32 mouse cellular contexts compared by ENCODE assay signal in genomic region chr2:68214400-68214799, GRCm38 (mm10).
DNase-seq lines count a peak whose midpoint lies in the region; ATAC-seq and TF ChIP-seq lines count a peak whose summit lies in the region.
"Had no signal": no experiment of that assay in that cellular context is flagged by ENCODE, and none has a peak within 500 bp of the region (broad histone marks: within the 10 kb centered on the region; RNA-seq: fewer than 3 reads in every experiment).

No protein-coding gene starts in this region.

- H3K9me3 ChIP-seq in heart, embryonic 13.5 days, result no peaks in the 10 kb centered on the region
- H3K9me3 ChIP-seq: embryonic facial prominence, embryonic 10.5 days; embryonic facial prominence, embryonic 15.5 days; forebrain, embryonic 12.5 days; limb, embryonic 10.5 days; limb, embryonic 15.5 days; liver, embryonic 13.5 days had no signal

- H3K4me2 ChIP-seq in heart, embryonic 13.5 days, result no peak overlapping the region
- H3K4me2 ChIP-seq: embryonic facial prominence, embryonic 15.5 days; forebrain, embryonic 12.5 days; hindbrain, embryonic 14.5 days; limb, embryonic 15.5 days; liver, embryonic 13.5 days had no signal

- H3K4me3 ChIP-seq in heart, embryonic 13.5 days, result no peak overlapping the region
- H3K4me3 ChIP-seq in heart, adult 2 months, result no peak overlapping the region
- no peak overlapping the region for H3K4me3 ChIP-seq in bone marrow, adult 2 months (replicated peaks; ENCODE audit: control insufficient read depth, low read depth, low read length)
- H3K4me3 ChIP-seq: embryonic facial prominence, embryonic 10.5 days; embryonic facial prominence, embryonic 15.5 days; forebrain, embryonic 12.5 days; limb, embryonic 10.5 days; limb, embryonic 15.5 days; liver, embryonic 13.5 days had no signal

- DNase-seq in heart, adult 2 months, result no peak
- DNase-seq in adipocyte (ENCODE audit: low spot score), result peak; percentile 37
- no peak for DNase-seq in ovary, postnatal 36 days (ENCODE audit: low spot score)
- DNase-seq in adrenal gland, postnatal 4 days (ENCODE audit: low spot score in 2 of 2), result no peak
- DNase-seq: adrenal gland, adult 8-10 months; B cell, adult 2 months; cerebellum, adult 11-12 months; cerebellum, adult 9-11 months; gastrocnemius, postnatal 10 days; kidney, adult 9 months; kidney, postnatal 10 days; layer of hippocampus, postnatal 36 days; liver, embryonic 13.5 days; lung, adult 18-20 months; lung, postnatal 4 days; midbrain, embryonic 14.5 days; right cerebral cortex, adult 18-20 months; right cerebral cortex, postnatal 4 days; thymus, adult 18-20 months; thymus, postnatal 25 days had no signal

- WGBS in heart, embryonic 13.5 days, result 63% methylated on average over 6 of the region's 6 CpGs
- 76% methylated on average over 6 of the region's 6 CpGs for WGBS in heart, adult 2 months
- WGBS in bone marrow, adult 2 months, result 56% methylated on average over 6 of the region's 6 CpGs

- no peaks in the 10 kb centered on the region for H3K79me2 ChIP-seq in heart, adult 2 months (replicated peaks; ENCODE audit: control insufficient read depth, insufficient read depth, low read length)

- no peak for TF ChIP-seq EP300 in heart, adult 2 months (IDR thresholded peaks at IDR 0.05; ENCODE audit: insufficient read depth, low read depth, low read length)

- TF ChIP-seq CTCF in heart, adult 2 months (IDR thresholded peaks at IDR 0.05), result no peak
- no peak for TF ChIP-seq CTCF in bone marrow, adult 2 months (IDR thresholded peaks at IDR 0.05; ENCODE audit: control insufficient read depth, insufficient read depth, low read length)

- intact Hi-C loops in heart, adult 2 months (cut with DNase I), result no loop called here

- H3K4me1 ChIP-seq in heart, embryonic 13.5 days, result peaks cover 68% of the 10 kb centered on the region
- H3K4me1 ChIP-seq in heart, adult 2 months (ENCODE audit: control insufficient read depth, insufficient read depth, low read length), result peaks cover 2% of the 10 kb centered on the region
- no peaks in the 10 kb centered on the region for H3K4me1 ChIP-seq in bone marrow, adult 2 months (ENCODE audit: control insufficient read depth, insufficient read depth, low read length)
- H3K4me1 ChIP-seq: embryonic facial prominence, embryonic 10.5 days; embryonic facial prominence, embryonic 15.5 days; forebrain, embryonic 12.5 days; limb, embryonic 15.5 days; liver, embryonic 13.5 days had no signal

- peaks cover 17% of the 10 kb centered on the region for H3K36me3 ChIP-seq in heart, embryonic 13.5 days
- H3K36me3 ChIP-seq in heart, adult 2 months (ENCODE audit: control insufficient read depth, insufficient read depth, low read length), result peaks cover under 1% of the 10 kb centered on the region; the same call in 1 of the 2 replicates
- H3K36me3 ChIP-seq: embryonic facial prominence, embryonic 15.5 days; limb, embryonic 15.5 days; liver, embryonic 13.5 days had no signal

- TF ChIP-seq POLR2A in heart, adult 2 months (IDR thresholded peaks at IDR 0.05; ENCODE audit: insufficient read depth, low read depth, low read length), result no peak
- TF ChIP-seq POLR2A in bone marrow, adult 2 months (IDR thresholded peaks at IDR 0.05; ENCODE audit: borderline replicate concordance, control insufficient read depth, low read depth, low read length), result no peak

- no peak overlapping the region for H3K9ac ChIP-seq in heart, embryonic 13.5 days
- no peak overlapping the region for H3K9ac ChIP-seq in heart, adult 2 months (ENCODE audit: low read depth, low read length)
- H3K9ac ChIP-seq: embryonic facial prominence, embryonic 15.5 days; forebrain, embryonic 12.5 days; hindbrain, embryonic 14.5 days; limb, embryonic 15.5 days; liver, embryonic 13.5 days had no signal

- peak overlapping the region; percentile 78 for H3K27ac ChIP-seq in heart, embryonic 13.5 days (replicated peaks)
- no peak overlapping the region; the same call in 1 of the 2 replicates for H3K27ac ChIP-seq in heart, adult 2 months
- peak overlapping the region; percentile 24; the same call in 1 of the 2 replicates for H3K27ac ChIP-seq in bone marrow, adult 2 months (ENCODE audit: control insufficient read depth, insufficient read depth, low read depth, low read length, poor library complexity)
- H3K27ac ChIP-seq: embryonic facial prominence, embryonic 10.5 days; embryonic facial prominence, embryonic 15.5 days; forebrain, embryonic 12.5 days; hindbrain, embryonic 14.5 days; limb, embryonic 10.5 days; limb, embryonic 15.5 days; liver, embryonic 13.5 days; stomach, postnatal 0 days had no signal

- ATAC-seq in heart, embryonic 13.5 days (ENCODE audit: extremely low read depth, insufficient number of reproducible peaks, low FRiP score, low TSS enrichment), result no peak
- peak; percentile 89 for ATAC-seq in megakaryocyte, adult 5-6 weeks (ENCODE audit: poor library complexity, severe bottlenecking)
- ATAC-seq: intestine, postnatal 0 days; lung, postnatal 0 days had no signal

- no peaks in the 10 kb centered on the region for H3K27me3 ChIP-seq in heart, embryonic 13.5 days (replicated peaks)
- H3K27me3 ChIP-seq in heart, adult 2 months (ENCODE audit: control insufficient read depth, insufficient read depth, low read length), result no peaks in the 10 kb centered on the region
- H3K27me3 ChIP-seq: embryonic facial prominence, embryonic 15.5 days; forebrain, embryonic 12.5 days; limb, embryonic 15.5 days; liver, embryonic 13.5 days had no signal
